Mouse (Mus musculus) lung, postnatal 0 days (tissue): ENCODE data around the gene Cux1.

Experiments used
- CTCF ChIP-seq: IDR thresholded peaks from 2 replicates; pipeline ENCODE4 v1.5.1; 2016; ENCODE audit warnings: antibody characterized with exemption, mild to moderate bottlenecking
- EP300 ChIP-seq: IDR thresholded peaks from 2 replicates; pipeline ENCODE4 v1.6.1; 2016; ENCODE audit warnings: antibody characterized with exemption, mild to moderate bottlenecking, control low read depth

DNA sequence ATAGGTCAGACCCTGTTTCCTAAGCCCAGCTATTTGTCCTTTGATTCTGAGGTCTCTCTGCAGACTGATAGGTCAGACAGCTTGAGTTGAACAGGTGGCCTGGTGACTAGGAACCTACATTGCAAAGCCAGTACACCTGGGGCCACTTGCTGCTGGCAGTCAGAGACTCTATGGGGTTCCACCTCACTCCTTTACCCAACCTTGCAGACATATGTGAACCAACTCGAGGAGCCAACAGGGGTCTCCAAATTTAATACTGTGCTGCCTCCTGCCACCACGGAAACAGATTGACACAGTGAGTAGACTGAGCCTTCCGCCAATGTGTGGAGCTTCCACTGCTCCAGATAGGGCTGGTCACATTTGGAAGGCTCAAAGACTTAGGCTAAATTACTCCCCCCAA is 78.6 kb downstream of the Cux1 start:
- no peak for TF ChIP-seq CTCF
- TF ChIP-seq EP300 = no peak
